Mouse (Mus musculus): ENCODE data around the gene Atxn7l1.

Gene Atxn7l1

DNA sequence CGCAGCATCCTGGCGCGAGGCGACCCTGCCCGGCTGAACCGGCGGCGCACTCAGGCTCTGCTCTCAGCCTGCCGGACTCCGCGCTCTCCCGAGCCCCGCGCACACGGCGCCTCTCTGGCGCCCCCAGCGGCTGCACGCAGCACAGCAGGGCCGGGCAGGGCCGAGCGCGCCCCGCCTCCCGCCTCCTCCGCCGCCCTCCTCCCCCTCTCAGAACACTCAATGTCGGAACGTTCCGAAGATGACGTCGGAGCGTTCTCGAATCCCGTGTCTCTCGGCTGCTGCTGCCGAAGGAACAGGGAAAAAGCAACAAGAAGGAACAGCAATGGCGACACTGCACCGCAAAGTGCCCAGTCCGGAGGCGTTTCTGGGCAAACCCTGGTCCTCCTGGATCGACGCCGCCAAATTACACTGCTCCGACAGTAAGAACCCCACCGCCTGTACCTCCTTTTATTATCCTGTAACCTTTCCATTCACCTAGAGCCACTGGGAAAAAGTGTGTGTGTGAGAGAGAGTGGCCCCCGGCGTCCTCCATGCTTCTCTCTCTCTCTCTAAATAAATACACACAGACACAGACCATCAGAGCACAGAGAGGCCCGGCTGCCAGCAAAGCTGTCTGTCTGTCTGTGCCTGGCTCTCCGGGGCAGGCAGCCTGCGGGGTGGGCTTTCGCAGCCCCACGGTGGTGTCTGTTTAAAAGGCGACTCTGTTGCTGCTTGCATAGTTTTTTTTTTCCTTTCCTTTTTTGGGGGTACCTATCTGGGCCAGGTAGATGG lies at the start of gene Atxn7l1:
TSS of gene Atxn7l1 (plus strand) at position 197 of the 771 bp plus-strand sequence.
- peak; percentile 94 for DNase-seq (ENCODE audit: inconsistent ontology term)

DNA sequence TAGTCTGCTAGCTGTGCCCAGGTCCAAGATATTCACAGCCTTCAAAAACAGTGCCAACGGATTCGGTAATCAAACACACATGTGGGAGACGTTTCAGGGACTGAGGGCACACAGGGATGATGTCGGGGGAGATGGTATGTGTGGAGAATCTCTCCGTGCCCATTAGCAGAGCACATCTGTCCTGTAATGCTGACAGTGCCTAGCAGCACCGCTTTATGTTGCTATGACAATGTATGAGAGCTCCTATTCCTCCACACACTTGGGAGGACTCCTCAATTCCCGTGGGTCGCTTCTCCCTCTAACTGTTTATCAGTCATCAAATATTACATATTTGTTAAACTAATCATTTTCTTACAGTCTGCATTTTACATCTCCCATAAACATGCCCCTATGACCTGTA lies 45.9 kb upstream of the Atxn7l1 start:
- no peak for DNase-seq (ENCODE audit: inconsistent ontology term)

DNA sequence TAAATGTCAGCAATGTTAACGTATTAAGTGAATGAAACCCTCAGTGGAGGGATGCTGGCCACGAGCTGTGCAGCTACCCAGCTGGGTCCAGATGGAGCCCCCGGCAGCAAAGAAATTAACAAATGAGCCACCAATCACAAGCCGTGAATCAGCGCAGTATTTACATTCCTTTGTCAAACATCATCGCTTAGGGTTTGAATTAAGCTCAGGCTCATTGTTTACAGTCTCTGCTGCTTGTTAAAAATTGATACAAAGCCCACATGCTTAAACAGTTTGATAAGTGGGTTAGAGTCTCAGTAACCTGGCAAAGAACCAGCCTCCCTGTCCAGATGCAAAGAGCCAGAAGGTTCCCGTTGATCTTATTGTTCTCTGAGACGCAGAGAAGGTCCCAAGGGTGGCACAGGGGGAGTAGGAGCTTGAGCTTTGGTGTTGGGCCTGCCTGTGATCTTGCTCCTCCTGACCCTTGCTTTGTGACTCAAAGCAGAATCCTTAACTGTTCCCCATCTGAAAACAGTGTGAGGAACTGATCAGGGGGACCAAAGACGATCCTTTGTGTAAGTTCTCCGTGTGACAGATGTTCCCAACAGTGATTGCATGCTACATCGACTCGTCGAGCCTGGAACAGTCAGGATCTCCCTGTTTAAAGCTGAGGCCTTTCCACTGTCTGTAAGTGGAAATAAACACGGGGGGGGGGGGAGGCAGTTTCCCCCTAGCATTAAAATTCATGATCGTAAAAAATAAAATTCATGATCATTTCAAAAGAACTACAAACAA lies 45.0 kb upstream of the Atxn7l1 start:
- DNase-seq (ENCODE audit: inconsistent ontology term) = peak; percentile 90

DNA sequence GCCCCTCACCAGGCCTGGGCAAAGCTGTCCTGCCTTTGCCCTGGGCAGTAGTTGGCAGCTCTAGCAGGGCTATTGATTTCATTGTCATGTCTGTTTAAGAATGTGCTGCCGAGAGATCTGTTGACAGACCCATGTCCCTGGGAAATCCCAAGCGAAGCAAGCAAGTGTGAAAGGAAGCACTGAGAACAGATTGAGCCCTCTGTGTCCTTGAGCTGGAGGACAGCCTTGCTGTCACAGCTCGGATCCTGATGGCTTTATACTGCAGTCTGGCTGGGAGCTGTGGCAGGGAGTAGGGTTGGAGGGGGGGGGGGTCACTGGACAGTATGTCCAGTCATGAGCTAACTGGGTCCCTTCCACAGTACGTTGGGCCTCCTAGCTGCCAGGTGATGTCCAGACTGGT lies 41.8 kb upstream of the Atxn7l1 start:
- DNase-seq (ENCODE audit: inconsistent ontology term) = no peak

DNA sequence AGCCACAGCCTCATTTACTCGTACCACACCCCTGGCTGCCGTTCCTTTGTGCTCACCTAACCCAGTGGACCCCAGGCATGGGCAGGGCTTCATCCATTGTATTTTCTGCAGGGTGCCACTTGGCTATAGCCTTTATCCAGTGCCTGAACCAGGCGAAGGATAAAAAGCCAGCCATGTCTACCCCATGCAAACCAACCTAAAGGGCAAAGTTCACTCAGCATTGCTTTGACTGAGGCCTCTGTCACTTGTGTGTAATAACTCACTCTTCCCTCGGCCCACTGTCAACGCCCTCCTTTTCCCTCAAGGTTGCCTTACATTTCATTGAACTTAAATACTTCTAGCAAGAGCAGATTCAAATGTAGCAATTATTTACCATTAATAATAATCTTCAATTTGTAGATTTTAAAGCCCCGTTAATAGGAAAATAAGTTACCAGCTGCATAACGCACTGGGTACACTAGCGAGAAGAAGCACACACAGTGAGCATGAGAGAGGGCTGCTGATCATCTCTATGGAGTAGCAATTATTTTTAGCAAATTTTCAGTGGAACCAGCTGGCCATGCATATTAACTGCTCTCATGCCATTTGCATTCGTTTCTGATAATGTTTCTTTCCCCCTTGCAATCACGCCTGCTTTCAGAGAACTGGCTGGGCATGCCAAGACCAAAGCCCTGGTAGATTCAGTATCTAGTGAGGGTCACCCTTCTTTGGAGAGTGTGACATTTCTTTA lies 40.9 kb upstream of the Atxn7l1 start:
- DNase-seq (ENCODE audit: inconsistent ontology term) = no peak

DNA sequence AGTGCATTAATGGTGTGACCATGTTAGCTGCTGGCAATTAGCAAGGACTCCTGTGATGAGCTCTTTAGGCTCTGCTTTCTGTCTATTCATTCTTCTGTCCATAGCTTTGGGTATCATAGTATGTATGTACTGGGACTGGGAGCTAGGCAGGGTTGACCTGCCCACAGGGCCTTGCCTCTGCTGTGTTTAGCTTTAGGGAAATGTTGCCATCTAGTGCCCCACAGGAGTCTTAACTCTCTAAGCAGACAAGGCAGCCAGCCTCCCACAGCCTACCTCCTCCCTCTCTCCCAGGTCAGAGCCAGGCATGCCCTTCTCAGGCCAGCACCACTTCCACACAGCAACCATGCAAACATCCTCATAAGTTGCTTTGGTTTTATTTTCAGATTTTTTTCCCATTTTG lies 38.0 kb upstream of the Atxn7l1 start:
- DNase-seq (ENCODE audit: inconsistent ontology term) = peak; percentile 56

DNA sequence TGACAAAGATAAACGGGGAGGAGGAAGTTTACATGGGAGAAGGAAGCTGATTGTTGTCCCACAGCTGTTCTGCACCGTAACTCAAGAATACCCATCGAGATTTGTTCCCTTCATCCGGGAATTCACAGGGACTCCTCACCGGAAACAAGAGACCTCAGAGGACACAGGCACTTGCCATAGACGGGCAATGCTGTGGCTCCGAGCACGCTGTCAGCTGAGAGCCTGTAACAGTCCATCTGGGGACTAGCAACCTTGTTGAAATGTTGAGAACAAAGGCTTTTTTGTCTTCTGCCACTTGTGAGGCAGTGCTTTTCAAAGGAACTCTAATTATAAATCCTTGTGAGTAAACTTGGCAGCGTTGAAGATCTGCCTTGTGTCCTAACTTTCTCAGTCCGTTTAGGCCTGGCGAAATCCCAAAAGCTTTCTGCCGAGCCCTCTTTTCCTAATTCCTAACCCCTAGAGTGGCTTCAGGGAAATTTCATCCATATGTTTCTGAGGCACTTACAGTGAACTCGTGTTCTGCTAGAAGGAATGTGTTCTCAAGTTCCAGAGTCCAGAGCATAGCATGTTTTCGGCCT lies 36.5 kb upstream of the Atxn7l1 start:
- peak; percentile 90 for DNase-seq (ENCODE audit: inconsistent ontology term)

DNA sequence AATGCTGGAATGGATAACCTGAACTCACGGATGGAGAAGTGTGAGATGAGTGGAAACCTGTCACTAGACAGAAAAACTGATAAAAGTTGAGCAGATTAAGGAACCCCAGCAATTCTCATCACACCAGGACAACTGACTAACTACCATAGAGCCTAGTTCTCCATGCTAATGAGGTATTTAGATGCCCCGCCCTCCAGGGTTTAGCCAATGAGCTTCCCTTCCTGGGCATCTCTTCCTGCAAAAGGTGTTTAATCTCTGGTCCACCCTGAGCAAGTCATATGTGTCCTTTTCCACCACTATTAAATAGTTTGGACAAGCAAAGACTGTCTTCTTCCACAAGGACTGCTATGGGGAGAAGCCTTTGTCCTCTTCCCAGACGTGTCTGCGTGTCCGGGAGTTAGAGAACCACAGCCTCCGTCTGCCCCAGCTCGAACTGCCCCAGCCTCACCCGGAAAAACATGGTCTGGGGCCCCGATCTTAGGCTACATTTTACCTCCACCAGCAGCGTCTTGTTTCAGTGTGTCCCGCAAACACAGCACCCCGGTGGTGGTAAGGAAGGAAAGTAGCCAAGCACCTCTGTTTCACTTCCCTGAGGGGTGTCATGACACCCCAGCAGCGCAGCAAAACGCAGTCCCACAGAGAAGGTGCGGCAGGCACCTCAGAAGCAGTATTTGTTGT lies 28.7 kb upstream of the Atxn7l1 start:
- no peak for DNase-seq (ENCODE audit: inconsistent ontology term)

DNA sequence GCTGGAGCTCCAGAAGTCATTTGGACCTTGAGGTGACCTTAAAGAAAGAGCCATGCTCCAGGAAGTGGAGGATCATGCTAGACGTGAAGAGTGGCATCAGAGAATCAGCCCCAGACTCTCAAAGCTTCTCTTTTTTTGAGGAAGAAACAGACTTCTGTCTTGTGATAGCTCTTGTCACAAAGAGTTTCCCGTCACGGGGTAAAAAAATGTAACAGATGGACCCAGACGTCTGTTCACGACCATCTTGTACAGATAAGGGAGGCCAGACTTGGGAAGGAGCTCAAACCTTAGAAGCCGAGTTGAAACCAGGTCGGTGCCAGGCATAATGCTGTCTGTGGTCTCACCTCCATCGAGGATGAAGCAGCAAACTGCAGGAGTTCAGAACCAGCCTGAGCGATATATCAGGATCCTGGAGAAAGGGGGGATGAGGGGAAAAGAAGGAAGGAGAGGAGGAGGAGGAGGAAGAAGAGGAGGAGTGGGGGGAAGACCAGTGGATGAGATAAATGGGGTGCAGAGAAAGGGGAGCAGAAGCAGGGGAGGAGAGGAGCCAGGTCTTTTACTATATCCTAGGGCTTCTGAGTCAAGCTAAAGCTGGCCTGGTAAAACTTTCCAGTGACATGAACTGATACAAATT lies 21.8 kb upstream of the Atxn7l1 start:
- no peak for DNase-seq (ENCODE audit: inconsistent ontology term)

DNA sequence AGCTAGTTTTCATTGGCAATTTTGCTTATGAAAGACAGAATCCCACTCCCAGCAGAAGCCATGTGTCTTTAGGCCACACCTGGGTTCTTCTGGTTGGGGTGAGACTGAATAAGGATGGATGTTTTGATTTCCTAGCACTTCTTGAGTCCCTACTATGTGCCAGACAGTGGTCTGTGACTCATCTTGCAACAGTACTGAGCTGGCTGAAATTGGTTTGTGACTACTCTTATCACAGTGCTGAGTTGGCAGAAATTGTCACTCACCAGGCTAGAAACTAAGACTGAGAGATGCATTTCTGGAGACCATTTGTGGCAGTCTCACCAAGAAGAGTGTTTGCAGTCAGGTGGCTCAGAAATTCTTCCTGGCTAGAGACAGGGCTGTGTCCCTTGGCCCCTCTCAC lies 21.2 kb upstream of the Atxn7l1 start:
- no peak for DNase-seq (ENCODE audit: inconsistent ontology term)

DNA sequence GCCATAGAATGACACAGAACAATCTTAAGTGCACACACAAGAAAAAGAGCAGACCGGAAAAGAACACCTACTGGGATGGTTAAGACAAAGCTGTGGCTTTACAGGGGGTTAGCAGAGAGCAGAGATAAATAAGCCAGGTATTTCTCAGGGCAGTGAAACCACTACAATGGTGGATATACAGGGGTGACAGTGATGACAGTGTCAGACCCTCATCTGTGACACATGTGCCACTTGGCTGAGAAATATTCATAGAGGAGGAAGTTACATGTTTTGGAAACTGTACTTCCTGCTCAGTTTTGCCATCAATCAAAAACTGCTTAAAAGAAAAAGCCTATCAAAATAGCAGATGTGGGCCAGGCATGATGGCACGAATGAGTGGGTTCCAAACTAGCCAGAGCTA lies 19.4 kb upstream of the Atxn7l1 start:
- no peak for DNase-seq (ENCODE audit: inconsistent ontology term)

DNA sequence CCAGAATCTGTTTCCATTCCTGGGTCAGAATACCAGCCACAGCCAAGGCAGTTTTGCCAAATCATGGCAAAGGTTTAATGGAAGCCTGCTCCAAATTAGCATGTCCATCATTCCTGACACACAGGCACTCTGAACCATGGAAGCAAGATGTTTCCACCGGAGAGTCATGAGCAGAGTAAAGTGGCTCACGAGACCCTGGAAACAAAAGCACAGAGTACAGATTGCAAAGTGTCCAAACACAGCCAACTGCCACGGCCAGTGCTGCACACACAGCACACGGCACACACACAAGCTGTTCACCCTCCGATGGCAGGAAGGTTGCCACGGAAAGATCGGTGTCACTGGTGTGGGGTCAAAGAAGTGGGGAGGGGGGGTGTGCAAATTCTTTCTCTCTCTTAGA lies 18.8 kb upstream of the Atxn7l1 start:
- no peak for DNase-seq (ENCODE audit: inconsistent ontology term)

DNA sequence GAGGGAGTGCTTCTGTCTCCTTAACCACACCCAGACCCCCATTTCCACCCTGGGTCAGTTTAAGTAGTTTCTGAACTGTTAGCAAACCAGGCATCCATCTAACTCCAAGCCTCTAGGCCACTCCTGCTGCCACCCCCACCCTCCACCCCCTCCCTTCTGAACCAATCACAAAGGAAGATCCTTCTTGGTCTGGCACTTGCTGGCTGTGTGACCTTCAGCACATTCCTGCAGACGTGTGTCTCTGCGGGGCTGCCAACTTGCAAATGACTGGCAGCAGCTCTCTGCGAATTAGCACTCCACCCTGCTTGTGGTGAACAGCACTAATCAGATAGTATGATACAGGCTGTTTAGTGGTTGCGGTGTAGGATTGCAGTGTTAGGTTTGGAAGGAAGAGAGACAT lies 18.1 kb upstream of the Atxn7l1 start:
- peak; percentile 89 for DNase-seq (ENCODE audit: inconsistent ontology term)

DNA sequence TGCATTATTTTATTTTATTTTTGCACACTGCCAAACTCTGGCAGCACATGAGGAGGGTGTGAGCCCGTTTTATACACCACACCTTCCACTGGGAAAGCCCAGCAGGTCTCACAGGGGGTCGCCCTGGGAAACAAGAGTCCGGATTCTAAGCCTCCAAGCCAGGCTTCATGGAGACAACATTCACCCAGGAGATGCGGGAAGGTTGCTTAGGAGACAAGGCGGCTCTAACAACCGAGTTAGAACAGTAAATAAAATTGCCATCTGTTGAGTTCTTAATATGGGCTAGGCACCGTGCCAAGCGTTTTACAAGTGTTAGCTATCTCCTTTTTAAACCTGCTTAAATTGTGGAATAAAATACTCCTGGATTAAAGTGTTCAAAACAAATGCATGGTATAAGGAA lies 17.1 kb upstream of the Atxn7l1 start:
- DNase-seq (ENCODE audit: inconsistent ontology term) = no peak

DNA sequence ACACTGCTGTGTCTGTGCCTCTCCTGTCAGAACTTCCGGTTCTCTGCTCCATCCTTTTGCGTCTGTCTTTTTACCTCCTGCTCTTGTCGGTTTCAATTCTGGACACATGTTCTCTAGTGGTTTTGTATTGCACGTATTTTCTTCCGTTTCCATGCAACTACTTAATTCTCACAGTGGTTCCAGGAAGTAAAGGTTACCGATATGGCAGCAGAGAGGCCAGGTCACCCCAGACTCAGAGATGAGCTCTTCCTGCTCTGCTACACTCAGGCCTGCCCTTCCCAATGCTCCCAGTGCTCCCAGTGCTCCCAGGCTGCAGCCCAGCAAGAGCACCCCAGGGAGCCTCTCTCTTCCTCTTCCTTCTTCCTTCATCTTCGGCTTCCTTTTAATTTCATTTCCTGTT lies 15.7 kb upstream of the Atxn7l1 start:
- DNase-seq (ENCODE audit: inconsistent ontology term) = no peak

DNA sequence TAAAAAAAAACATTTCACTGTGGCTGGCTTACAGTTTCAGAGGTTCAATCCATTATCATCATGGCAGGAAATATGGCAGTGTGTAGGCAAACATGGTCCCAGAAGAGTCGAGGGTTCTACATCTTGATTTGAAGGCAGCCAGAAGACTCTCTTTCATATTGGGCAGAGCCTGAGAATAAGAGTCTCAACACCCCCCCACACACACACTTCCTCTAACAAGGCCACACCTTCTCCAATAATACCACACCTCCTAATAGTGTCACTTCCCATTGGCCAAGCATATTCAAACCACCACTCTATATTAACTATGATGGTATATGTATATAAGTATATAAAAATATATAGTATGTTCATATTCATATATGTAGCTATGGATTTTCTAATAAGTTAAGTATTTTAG lies 9.6 kb upstream of the Atxn7l1 start:
- no peak for DNase-seq (ENCODE audit: inconsistent ontology term)

DNA sequence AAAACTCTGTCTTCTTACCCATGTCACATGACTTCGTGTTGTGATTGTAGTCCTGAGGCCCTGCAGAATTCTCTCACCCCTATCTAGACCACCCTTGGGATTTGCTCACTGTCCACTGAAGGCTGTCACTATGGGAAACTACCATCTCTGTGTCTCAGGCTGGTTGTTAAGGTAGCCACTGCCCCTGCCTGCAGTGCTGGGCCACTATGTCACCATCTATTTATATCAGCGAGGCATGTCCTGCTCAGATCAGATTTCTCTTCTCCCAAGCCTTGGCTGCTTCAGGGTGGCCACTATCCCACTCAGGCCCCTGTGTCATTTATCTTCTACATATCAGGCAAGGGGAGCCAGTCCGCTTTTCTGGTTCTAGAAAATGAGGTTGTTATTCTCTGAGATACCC lies 8.4 kb upstream of the Atxn7l1 start:
- DNase-seq (ENCODE audit: inconsistent ontology term) = no peak

DNA sequence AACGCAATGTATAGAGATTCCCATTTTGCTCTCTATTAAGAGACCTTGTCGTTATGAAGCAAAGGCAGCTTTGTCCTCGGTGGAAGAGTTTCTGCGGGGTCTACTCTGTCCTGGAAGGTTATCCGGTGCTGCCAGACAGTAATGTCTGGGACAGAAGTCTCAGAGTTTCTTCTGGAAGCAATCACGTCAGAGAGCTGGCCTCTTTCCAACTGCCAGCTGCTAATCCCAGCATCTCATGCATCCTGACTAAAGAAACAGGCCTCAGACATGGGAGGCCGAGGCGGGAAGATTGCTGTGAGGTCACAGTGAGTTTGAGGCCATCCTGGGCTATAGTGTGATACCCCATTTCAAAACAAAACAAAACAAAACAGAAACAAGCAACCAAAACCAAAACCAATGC lies 3.0 kb upstream of the Atxn7l1 start:
- DNase-seq (ENCODE audit: inconsistent ontology term) = no peak

DNA sequence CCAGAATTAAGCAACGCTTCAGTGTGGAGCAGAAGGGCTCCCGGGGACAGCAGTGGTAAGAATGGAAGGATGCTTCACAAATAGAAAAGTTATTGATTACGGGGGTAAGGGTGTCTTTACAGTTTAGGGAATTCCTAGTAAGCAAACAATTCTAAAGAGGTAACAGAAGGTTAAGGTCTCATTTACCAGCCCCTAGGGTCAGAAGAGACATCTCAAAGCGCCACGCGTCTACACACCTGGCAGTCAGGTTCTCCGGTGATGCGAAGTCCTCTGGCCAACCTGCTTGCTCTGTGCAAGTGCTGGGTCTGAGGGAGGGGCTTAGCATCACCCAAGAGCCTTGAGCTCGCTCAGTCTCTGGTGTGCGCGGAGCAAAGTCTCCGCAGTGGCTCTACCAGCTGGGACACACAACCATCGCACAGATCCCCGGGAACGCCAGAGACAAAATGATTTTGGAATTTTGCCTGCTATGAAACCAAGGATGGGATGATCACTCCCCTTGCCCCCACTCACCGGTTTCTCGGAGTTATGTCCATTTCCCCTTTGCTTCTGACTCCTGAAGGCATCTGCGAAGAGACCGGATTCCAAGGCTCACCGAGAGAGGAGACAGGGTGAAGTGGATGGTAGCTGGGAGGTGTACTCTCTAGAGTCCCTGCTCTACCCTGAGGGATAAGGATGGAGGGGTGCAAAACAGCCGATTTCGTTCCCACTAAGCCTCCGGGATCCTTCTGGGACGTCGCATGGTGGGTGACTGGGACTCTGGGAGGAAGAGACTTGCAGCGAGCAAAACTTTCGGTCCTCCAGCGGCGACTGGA lies 665 bp upstream of the Atxn7l1 start:
- peak; percentile 70 for DNase-seq (ENCODE audit: inconsistent ontology term)

DNA sequence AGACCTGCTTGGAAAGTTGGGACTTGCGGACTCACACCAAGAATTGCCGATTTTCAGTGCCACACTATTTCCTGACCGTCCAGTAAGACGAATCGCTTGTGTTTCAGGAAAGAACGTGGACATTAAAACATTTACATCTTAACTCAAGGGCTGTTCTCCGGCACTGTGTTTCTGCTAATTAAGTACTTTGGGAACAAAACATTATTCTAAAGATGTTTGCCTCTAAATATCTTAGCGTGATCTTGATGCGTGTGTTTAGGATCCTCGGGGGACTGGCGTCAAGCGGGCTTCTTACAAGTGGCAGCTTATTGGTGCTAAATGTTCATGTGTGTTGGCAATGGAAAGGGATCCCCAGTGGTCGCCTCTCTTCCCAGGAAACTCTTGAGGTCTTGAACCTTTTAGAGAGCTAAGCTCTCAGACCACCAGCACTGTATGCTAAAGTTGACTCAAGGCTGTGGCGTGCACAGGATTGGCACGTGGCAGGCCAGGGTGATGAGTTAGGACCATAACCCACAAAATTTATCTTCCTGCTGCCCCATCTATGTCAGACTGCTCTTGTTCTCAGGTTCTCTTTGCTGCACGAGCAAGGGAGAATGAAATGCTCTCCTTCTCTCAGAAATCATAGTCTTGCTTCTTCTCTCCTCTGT lies 2.2 kb downstream of the Atxn7l1 start:
- DNase-seq (ENCODE audit: inconsistent ontology term) = no peak

Data from Muller cell, postnatal 12 days (primary cell).